Mouse (Mus musculus) spleen, postnatal 10 days (tissue): ENCODE data around the gene Gucy1b1.

ENCODE experiments used
- DNase-seq, 2 experiments: peaks; one replicate each; pipeline ENCODE4 v3.0.0; 2021 to 2022; ENCODE audit warnings: low spot score in 2 of 2

The Gucy1b1 gene

GRCm38 (mm10) chr3:82030008-82030748, 44.3 kb downstream of the Gucy1b1 start:
- DNase-seq, result no peak

- DNase-seq, result peak in 1 of 2 experiments; percentile 25
Observed at GRCm38 (mm10) chr3:82029229-82029628, 45.3 kb downstream of the Gucy1b1 start.

GRCm38 (mm10) chr3:82027286-82027685, 47.2 kb downstream of the Gucy1b1 start:
- no peak for DNase-seq

- DNase-seq, result no peak
Observed at GRCm38 (mm10) chr3:82023065-82023464, 51.4 kb downstream of the Gucy1b1 start.

- DNase-seq, result no peak
Observed at GRCm38 (mm10) chr3:82022421-82022920, 52.0 kb downstream of the Gucy1b1 start.

GRCm38 (mm10) chr3:82014148-82014703, 60.3 kb downstream of the Gucy1b1 start:
- no peak for DNase-seq

GRCm38 (mm10) chr3:82007002-82007401, 67.5 kb downstream of the Gucy1b1 start:
- DNase-seq, result no peak

- DNase-seq, result no peak
Observed at GRCm38 (mm10) chr3:81995988-81996387, 78.5 kb downstream of the Gucy1b1 start.

GRCm38 (mm10) chr3:81995371-81995770, 79.1 kb downstream of the Gucy1b1 start:
- no peak for DNase-seq

- DNase-seq, result no peak
Observed at GRCm38 (mm10) chr3:81990531-81990930, 84.0 kb downstream of the Gucy1b1 start.

- DNase-seq, result no peak
Observed at GRCm38 (mm10) chr3:81989692-81990141, 84.8 kb downstream of the Gucy1b1 start.

GRCm38 (mm10) chr3:81987628-81988027, 86.9 kb downstream of the Gucy1b1 start:
- no peak for DNase-seq

- DNase-seq, result no peak
Observed at GRCm38 (mm10) chr3:81986103-81986502, 88.4 kb downstream of the Gucy1b1 start.

GRCm38 (mm10) chr3:81985100-81985499, 89.4 kb downstream of the Gucy1b1 start:
- no peak for DNase-seq

- no peak for DNase-seq
Observed at GRCm38 (mm10) chr3:81983120-81983895, 91.2 kb downstream of the Gucy1b1 start.
